Mouse (Mus musculus) limb, embryonic 14.5 days (tissue): ENCODE results near the gene Igf2bp3. TPM values are rescaled to one million over a fixed set of nuclear protein-coding genes. Genes with fewer than 3 reads are reported as not detected.
A peak's percentile ranks its signal among the peaks of the same experiment; 100 is the strongest.

Source experiments
- ATAC-seq: fragments of 200-750 bp; cut with Nextera tagmentation; 2 replicates; pipeline ENCODE4 v1.8.0; 2017; ENCODE audit warnings: low read depth, moderate number of reproducible peaks, moderate TSS enrichment; ENCODE audit not compliant: low FRiP score
- DNase-seq: peaks from one replicate; pipeline ENCODE4 v3.0.0-alpha.2; 2015; ENCODE audit warnings: low spot score
- H3K27ac ChIP-seq: fragments of 300-500 bp; sonication (generic); replicated peaks from 2 replicates; pipeline ENCODE4 v1.5.1; 2014; ENCODE audit warnings: low read depth, mild to moderate bottlenecking, low read length, moderate library complexity, mixed read lengths
- H3K27me3 ChIP-seq: fragments of 300-500 bp; sonication (generic); 2 replicates; pipeline ENCODE4 v1.6.1; 2014; ENCODE audit warnings: low read length, mixed read lengths; ENCODE audit not compliant: control insufficient read depth, insufficient read depth
- H3K36me3 ChIP-seq: fragments of 300-500 bp; sonication (generic); 2 replicates; pipeline ENCODE4 v1.6.1; 2014; ENCODE audit warnings: mild to moderate bottlenecking, low read length, moderate library complexity, mixed read lengths; ENCODE audit not compliant: control insufficient read depth, insufficient read depth
- H3K4me1 ChIP-seq: fragments of 300-500 bp; sonication (generic); 2 replicates; pipeline ENCODE4 v1.6.1; 2014; ENCODE audit warnings: antibody characterized with exemption, low read length, mixed read lengths; ENCODE audit not compliant: control insufficient read depth, insufficient read depth
- H3K4me2 ChIP-seq: fragments of 300-500 bp; sonication (generic); replicated peaks from 2 replicates; pipeline ENCODE4 v1.6.1; 2014; ENCODE audit warnings: low read depth, mild to moderate bottlenecking, low read length, moderate library complexity; ENCODE audit not compliant: severe bottlenecking
- H3K4me3 ChIP-seq: fragments of 300-500 bp; sonication (generic); replicated peaks from 2 replicates; pipeline ENCODE4 v1.5.1; 2014; ENCODE audit warnings: low read length
- H3K9ac ChIP-seq: fragments of 300-500 bp; sonication (generic); 2 replicates; pipeline ENCODE4 v1.6.1; 2014; ENCODE audit warnings: mild to moderate bottlenecking, low read depth, low read length, moderate library complexity; ENCODE audit not compliant: severe bottlenecking
- H3K9me3 ChIP-seq: fragments of 300-500 bp; sonication (generic); 2 replicates; pipeline ENCODE4 v1.6.1; 2016; ENCODE audit warnings: low read length; ENCODE audit not compliant: control insufficient read depth
- POLR2A ChIP-seq: fragments of 200-500 bp; IDR thresholded peaks from 2 replicates; pipeline ENCODE4 v1.8.0; 2012; ENCODE audit warnings: inconsistent platforms, mild to moderate bottlenecking, moderate library complexity, borderline replicate concordance; ENCODE audit not compliant: insufficient read depth, insufficient read length; ENCODE audit errors: extremely low read depth
- WGBS: fragments of 180-500 bp; shearing (Covaris S2); extraction: QIAGEN DNeasy Blood & Tissue Kit; methylation state at CpG from one replicate; pipeline ENCODE4 v1.1.7; 2014; 5-methylcytosine and 5-hydroxymethylcytosine counted together
- polyA plus RNA-seq, 2 experiments: library from polyadenylated mRNA; depleted of rRNA in 1 of 2; stranded (reverse) in 1 of 2; unstranded in 1 of 2; fragments of >200 nt; fragmentation: Nextera tagmentation in 1 of 2; extraction: Ambion mirVana in 1 of 2; gene quantifications; 2 replicates each; pipeline versions ENCODE4 v1.2.1 to v1.2.3; 2012 to 2014

Gene Igf2bp3
- polyA plus RNA-seq, 2 experiments = 34.6 to 60.8 TPM

- Histone ChIP-seq H3K4me2 (no peak overlapping the region), H3K9me3 (no peaks in the 10 kb centered on the region), H3K27me3 (no peaks in the 10 kb centered on the region), H3K9ac (no peak overlapping the region), H3K27ac (no peak overlapping the region), H3K4me3 (no peak overlapping the region), H3K36me3 (no peaks in the 10 kb centered on the region), H3K4me1 (peaks cover 12% of the 10 kb centered on the region)
- 79% methylated on average over 2 of the region's 2 CpGs for WGBS
- no peak for ATAC-seq
- no peak for TF ChIP-seq POLR2A
- DNase-seq = no peak
Measured at GRCm38 (mm10) chr6:49146461-49146860, 68.3 kb downstream of the Igf2bp3 start.

GRCm38 (mm10) chr6:49142428-49142827 lies 72.3 kb downstream of the Igf2bp3 start:
- no peak overlapping the region for H3K27ac ChIP-seq
- 88% methylated on average over 9 of the region's 9 CpGs for WGBS
- no peaks in the 10 kb centered on the region for H3K9me3 ChIP-seq
- ATAC-seq (no peak), DNase-seq (no peak)
- H3K4me2 ChIP-seq = no peak overlapping the region
- no peak overlapping the region for H3K9ac ChIP-seq
- H3K27me3 ChIP-seq = no peaks in the 10 kb centered on the region
- TF ChIP-seq POLR2A = no peak
- 0 out of 2 replicates have a peak, but pooled peaks cover 7% of the 10 kb centered on the region for H3K4me1 ChIP-seq
- H3K4me3 ChIP-seq = no peak overlapping the region
- H3K36me3 ChIP-seq = no peaks in the 10 kb centered on the region

- Histone ChIP-seq H3K9me3 (no peaks in the 10 kb centered on the region), H3K27me3 (no peaks in the 10 kb centered on the region), H3K4me3 (no peak overlapping the region), H3K36me3 (no peaks in the 10 kb centered on the region), H3K4me1 (0 out of 2 replicates have a peak, but pooled peaks cover 5% of the 10 kb centered on the region), H3K9ac (no peak overlapping the region), H3K27ac (no peak overlapping the region), H3K4me2 (no peak overlapping the region)
- WGBS = 80% methylated on average over 5 of the region's 5 CpGs
- TF ChIP-seq POLR2A = no peak
- DNase-seq (no peak), ATAC-seq (peak; percentile 63)
Measured at GRCm38 (mm10) chr6:49141125-49141524, 73.6 kb downstream of the Igf2bp3 start.

- Histone ChIP-seq H3K9ac (no peak overlapping the region), H3K27ac (no peak overlapping the region), H3K9me3 (no peaks in the 10 kb centered on the region), H3K36me3 (no peaks in the 10 kb centered on the region), H3K4me2 (no peak overlapping the region), H3K4me1 (peaks cover 7% of the 10 kb centered on the region; the same call in 1 of the 2 replicates), H3K4me3 (no peak overlapping the region), H3K27me3 (no peaks in the 10 kb centered on the region)
- WGBS = 85% methylated on average over 17 of the region's 17 CpGs
- no peak for TF ChIP-seq POLR2A
- ATAC-seq (no peak), DNase-seq (no peak)
Measured at GRCm38 (mm10) chr6:49138159-49139051, 76.4 kb downstream of the Igf2bp3 start.

- H3K27ac ChIP-seq = no peak overlapping the region
- ATAC-seq (no peak), DNase-seq (no peak)
- WGBS = 70% methylated on average over 5 of the region's 5 CpGs
- H3K27me3 ChIP-seq = no peaks in the 10 kb centered on the region
- H3K4me3 ChIP-seq = no peak overlapping the region
- H3K4me2 ChIP-seq = no peak overlapping the region
- no peaks in the 10 kb centered on the region for H3K36me3 ChIP-seq
- TF ChIP-seq POLR2A = no peak
- H3K9me3 ChIP-seq = no peaks in the 10 kb centered on the region
- H3K9ac ChIP-seq = no peak overlapping the region
- H3K4me1 ChIP-seq = peaks cover 7% of the 10 kb centered on the region; the same call in 1 of the 2 replicates
Measured at GRCm38 (mm10) chr6:49136739-49137138, 78.0 kb downstream of the Igf2bp3 start.
